Mouse (Mus musculus) heart, embryonic 12.5 days (tissue): Measurements from ENCODE around the gene Exoc3l. TPM values are rescaled to one million over a fixed set of nuclear protein-coding genes. Genes with fewer than 3 reads are reported as not detected.

Experiments used
- ATAC-seq: fragments of 200-750 bp; cut with Nextera tagmentation; 2 replicates; pipeline ENCODE4 v1.8.0; 2017; ENCODE audit warnings: moderate TSS enrichment, moderate library complexity; ENCODE audit not compliant: insufficient number of reproducible peaks, low FRiP score
- H3K27ac ChIP-seq: fragments of 300-500 bp; sonication (generic); 2 replicates; pipeline ENCODE4 v1.5.1; 2016; ENCODE audit warnings: mild to moderate bottlenecking, moderate library complexity; ENCODE audit not compliant: poor library complexity, severe bottlenecking
- H3K27me3 ChIP-seq: fragments of 300-500 bp; sonication (generic); replicated peaks from 2 replicates; pipeline ENCODE4 v1.6.1; 2016; ENCODE audit warnings: mild to moderate bottlenecking, moderate library complexity
- H3K36me3 ChIP-seq: fragments of 300-500 bp; sonication (generic); 2 replicates; pipeline ENCODE4 v1.6.1; 2016; ENCODE audit warnings: mild to moderate bottlenecking, moderate library complexity
- H3K4me1 ChIP-seq: fragments of 300-500 bp; sonication (generic); replicated peaks from 2 replicates; pipeline ENCODE4 v1.6.1; 2016; ENCODE audit warnings: mild to moderate bottlenecking
- H3K4me2 ChIP-seq: fragments of 300-500 bp; sonication (generic); 2 replicates; pipeline ENCODE4 v1.6.1; 2016; ENCODE audit warnings: mild to moderate bottlenecking, moderate library complexity
- H3K4me3 ChIP-seq: fragments of 300-500 bp; sonication (generic); 2 replicates; pipeline ENCODE4 v1.5.1; 2016; ENCODE audit warnings: mild to moderate bottlenecking
- H3K9ac ChIP-seq: fragments of 300-500 bp; sonication (generic); 2 replicates; pipeline ENCODE4 v1.6.1; 2016; ENCODE audit warnings: mild to moderate bottlenecking, moderate library complexity
- H3K9me3 ChIP-seq: fragments of 300-500 bp; sonication (generic); replicated peaks from 2 replicates; pipeline ENCODE4 v1.6.1; 2016; ENCODE audit warnings: mild to moderate bottlenecking, moderate library complexity
- WGBS: fragments of 180-500 bp; shearing (Covaris S2); methylation state at CpG from one replicate; pipeline ENCODE4 v1.1.7; 2016; 5-methylcytosine and 5-hydroxymethylcytosine counted together
- polyA plus RNA-seq: library from polyadenylated mRNA; unstranded; fragments of >200 nt; fragmentation: Nextera tagmentation; extraction: Ambion mirVana; gene quantifications from 2 replicates; pipeline ENCODE4 v1.2.1, GENCODE M21; 2016

Exoc3l gene
- polyA plus RNA-seq: 16.1 and 19.5 TPM in 2 replicates

DNA sequence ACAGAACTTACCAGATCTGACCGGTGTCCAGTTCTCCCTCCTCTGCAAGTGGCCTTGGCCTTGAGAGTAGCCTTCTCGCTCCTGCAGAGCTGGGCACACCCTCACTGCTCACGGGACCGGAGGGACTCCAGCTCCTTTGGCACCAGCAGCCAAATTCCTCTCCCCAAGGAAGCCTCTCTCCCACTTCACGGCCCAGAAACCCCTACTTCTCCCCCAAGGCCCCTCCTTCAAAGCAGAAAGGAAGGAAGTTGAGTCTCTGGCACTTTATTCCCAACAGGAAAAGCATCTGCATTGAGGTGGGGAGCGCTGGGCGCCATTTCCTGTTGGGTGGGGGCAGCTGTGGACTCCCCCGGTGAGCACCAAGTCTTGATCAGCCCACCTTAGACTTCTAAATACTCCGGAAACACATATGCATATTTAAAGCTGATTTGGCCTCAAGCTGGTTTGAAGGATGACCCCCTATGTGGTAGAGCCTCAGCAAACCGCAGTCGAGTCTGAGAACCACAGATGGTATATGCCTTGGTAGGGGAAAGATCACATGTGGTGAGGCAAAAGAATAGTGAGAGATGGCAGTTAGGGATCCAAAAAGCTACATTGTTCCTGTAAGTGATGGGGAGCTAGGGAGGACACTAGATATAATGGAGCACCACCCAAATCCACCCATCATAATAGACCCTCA, at the start of gene Exoc3l:
Gene Exoc3l (minus strand): TSS at position 207 of the 679 bp plus-strand sequence.
- Histone ChIP-seq H3K9ac (peak within 1 kb of the TSS; percentile 58; the same call in 1 of the 2 replicates), H3K4me1 (peaks cover 31% of the 10 kb centered on the region), H3K4me3 (peak within 1 kb of the TSS; percentile 87), H3K27me3 (peaks cover 18% of the 10 kb centered on the region), H3K9me3 (no peaks in the 10 kb centered on the region), H3K36me3 (peaks cover 24% of the 10 kb centered on the region), H3K4me2 (peak within 1 kb of the TSS; percentile 84), H3K27ac (peak within 1 kb of the TSS; percentile 48)
- WGBS: 36% methylated on average over 11 of the region's 11 CpGs
- ATAC-seq: no peak

- ATAC-seq: no peak
- Histone ChIP-seq H3K9ac (peak overlapping the region; percentile 88; the same call in 1 of the 2 replicates), H3K27ac (peak overlapping the region; percentile 54), H3K36me3 (no peaks in the 10 kb centered on the region), H3K27me3 (no peaks in the 10 kb centered on the region), H3K9me3 (no peaks in the 10 kb centered on the region), H3K4me1 (peaks cover 64% of the 10 kb centered on the region), H3K4me2 (peak overlapping the region; percentile 99), H3K4me3 (peak overlapping the region; percentile 78)
- WGBS: 41% methylated on average over 7 of the region's 7 CpGs
These were observed 49.4 kb upstream of the Exoc3l start for GRCm38 (mm10) chr8:105345061-105345975.

- ATAC-seq: no peak
- Histone ChIP-seq H3K27ac (no peak overlapping the region), H3K4me1 (peaks cover 67% of the 10 kb centered on the region), H3K4me2 (peak overlapping the region; percentile 4; the same call in 1 of the 2 replicates), H3K36me3 (no peaks in the 10 kb centered on the region), H3K4me3 (no peak overlapping the region), H3K9me3 (no peaks in the 10 kb centered on the region), H3K27me3 (no peaks in the 10 kb centered on the region), H3K9ac (no peak overlapping the region)
- 54% methylated on average over 8 of the region's 8 CpGs for WGBS
These were observed 48.1 kb upstream of the Exoc3l start for GRCm38 (mm10) chr8:105343791-105344574.

GRCm38 (mm10) chr8:105342768-105343167, 46.9 kb upstream of the Exoc3l start:
- H3K4me1 ChIP-seq: peaks cover 76% of the 10 kb centered on the region
- no peak overlapping the region for H3K9ac ChIP-seq
- H3K9me3 ChIP-seq: no peaks in the 10 kb centered on the region
- H3K4me2 ChIP-seq: no peak overlapping the region
- 62% methylated on average over 4 of the region's 4 CpGs for WGBS
- ATAC-seq: no peak
- no peak overlapping the region for H3K27ac ChIP-seq
- H3K4me3 ChIP-seq: no peak overlapping the region
- no peaks in the 10 kb centered on the region for H3K27me3 ChIP-seq
- H3K36me3 ChIP-seq: peaks cover 7% of the 10 kb centered on the region

DNA sequence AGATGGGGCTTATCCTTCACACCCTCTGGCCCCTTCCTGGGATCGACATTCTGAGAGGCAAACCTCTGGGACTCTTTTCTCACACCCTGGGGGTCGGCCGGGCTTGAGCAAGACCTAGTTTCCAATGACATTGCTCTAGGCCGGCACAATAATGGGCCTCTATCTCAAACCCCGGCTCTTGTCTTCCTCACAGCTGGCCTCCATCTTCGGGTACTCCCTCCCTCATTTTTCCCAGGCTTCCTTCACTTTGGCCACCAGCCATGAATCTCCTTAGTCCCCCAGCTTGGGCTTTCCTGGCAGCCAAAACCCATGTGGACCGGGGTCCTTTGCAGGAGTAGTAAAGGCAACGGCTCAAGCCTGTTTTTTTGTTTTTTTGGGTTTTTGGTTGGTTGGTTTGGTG, 45.5 kb upstream of the Exoc3l start:
- ATAC-seq: no peak

DNA sequence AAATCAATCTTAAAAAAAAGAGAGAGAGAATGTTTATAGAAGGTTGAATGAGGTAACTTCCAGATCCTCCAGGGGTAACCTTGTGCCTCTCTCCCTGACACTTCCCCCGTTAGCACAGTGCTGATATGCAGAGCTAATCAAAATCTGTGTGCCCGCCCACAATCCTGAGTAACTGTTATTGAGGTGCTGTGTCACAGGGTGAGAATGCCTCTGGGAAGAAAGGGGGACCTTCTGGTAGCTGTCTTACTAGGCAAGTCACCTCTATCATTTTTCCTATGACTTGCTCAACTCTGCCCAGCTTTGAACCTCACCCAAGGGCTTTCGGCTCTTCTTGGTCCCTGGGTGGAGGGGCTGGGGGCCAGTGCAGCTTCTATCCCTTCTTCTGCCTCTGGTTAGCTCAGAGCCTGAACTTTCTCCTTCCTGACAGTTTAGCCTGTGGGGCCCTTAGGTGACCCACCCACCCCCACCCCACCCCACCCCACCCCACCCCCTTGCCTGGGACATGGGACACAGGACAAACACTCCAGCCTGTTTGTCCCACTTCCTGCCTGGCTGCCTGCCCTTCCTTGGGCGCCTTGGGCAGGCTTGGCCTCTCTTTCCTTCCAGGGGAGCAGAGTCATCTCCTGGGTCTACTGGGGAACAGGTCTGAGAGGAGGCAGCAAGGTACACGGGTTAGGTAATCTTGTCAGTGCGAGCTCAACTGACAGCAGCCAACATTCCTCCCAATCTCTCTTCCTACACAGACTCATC, 44.2 kb upstream of the Exoc3l start:
- Histone ChIP-seq H3K4me1 (peaks cover 57% of the 10 kb centered on the region), H3K27ac (peak overlapping the region; percentile 74), H3K4me3 (no peak overlapping the region), H3K9me3 (no peaks in the 10 kb centered on the region), H3K4me2 (0 out of 2 replicates have a peak overlapping the region, but pooled peaks have one; percentile 5), H3K36me3 (peaks cover 34% of the 10 kb centered on the region), H3K9ac (no peak overlapping the region), H3K27me3 (no peaks in the 10 kb centered on the region)
- WGBS: 53% methylated on average over 6 of the region's 6 CpGs
- ATAC-seq: no peak; the same call in 1 of the 2 replicates

More for the DNA sequence above, 45.5 kb upstream of the Exoc3l start:
- Histone ChIP-seq H3K9me3 (no peaks in the 10 kb centered on the region), H3K4me2 (peak overlapping the region; percentile 11; the same call in 1 of the 2 replicates), H3K4me1 (peaks cover 71% of the 10 kb centered on the region), H3K4me3 (no peak overlapping the region), H3K27ac (peak overlapping the region; percentile 74), H3K9ac (no peak overlapping the region; the same call in 1 of the 2 replicates), H3K36me3 (peaks cover 21% of the 10 kb centered on the region), H3K27me3 (no peaks in the 10 kb centered on the region)
- WGBS: 27% methylated on average over 8 of the region's 8 CpGs

DNA sequence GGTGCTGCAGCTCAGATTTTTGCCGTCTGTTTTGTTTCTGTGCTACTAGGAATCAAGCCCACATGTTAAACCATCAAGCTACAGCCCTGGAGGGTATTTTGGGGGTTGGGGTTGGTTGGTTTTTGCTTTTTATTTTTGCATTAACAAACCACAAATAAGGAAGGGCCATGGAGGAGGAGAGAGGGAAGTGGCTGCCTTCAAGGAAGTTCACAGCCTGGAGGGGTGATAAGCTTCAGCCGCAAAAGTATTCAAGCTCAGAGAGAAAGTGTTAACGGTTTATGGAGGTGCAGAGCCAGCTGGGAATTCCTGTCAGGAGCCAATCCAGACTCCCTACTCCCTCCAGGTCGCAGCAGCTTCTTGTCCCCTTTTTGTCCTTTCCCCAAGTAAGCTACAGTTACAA, 43.1 kb upstream of the Exoc3l start:
- peak overlapping the region; percentile 74 for H3K27ac ChIP-seq
- H3K4me3 ChIP-seq: no peak overlapping the region
- peaks cover 47% of the 10 kb centered on the region for H3K4me1 ChIP-seq
- H3K9ac ChIP-seq: peak overlapping the region; percentile 32
- H3K9me3 ChIP-seq: no peaks in the 10 kb centered on the region
- peaks cover 45% of the 10 kb centered on the region for H3K36me3 ChIP-seq
- peak overlapping the region; percentile 5; the same call in 1 of the 2 replicates for H3K4me2 ChIP-seq
- WGBS: 15% methylated on average over 4 of the region's 4 CpGs
- no peaks in the 10 kb centered on the region for H3K27me3 ChIP-seq
- no peak for ATAC-seq

- WGBS: 64% methylated on average over 32 of the region's 32 CpGs
These were observed 40.7 kb upstream of the Exoc3l start for GRCm38 (mm10) chr8:105336373-105337130.

GRCm38 (mm10) chr8:105332523-105332922, 36.6 kb upstream of the Exoc3l start:
- Histone ChIP-seq H3K4me2 (no peak overlapping the region), H3K9ac (no peak overlapping the region), H3K4me3 (no peak overlapping the region), H3K36me3 (peaks cover 96% of the 10 kb centered on the region), H3K27ac (no peak overlapping the region), H3K9me3 (no peaks in the 10 kb centered on the region), H3K27me3 (no peaks in the 10 kb centered on the region), H3K4me1 (peaks cover 8% of the 10 kb centered on the region)
- ATAC-seq: no peak
- WGBS: 49% methylated on average over 2 of the region's 2 CpGs

More at GRCm38 (mm10) chr8:105336373-105337130, 40.7 kb upstream of the Exoc3l start:
- ATAC-seq: no peak
- H3K9ac ChIP-seq: no peak overlapping the region
- peaks cover 41% of the 10 kb centered on the region for H3K4me1 ChIP-seq
- peaks cover 68% of the 10 kb centered on the region for H3K36me3 ChIP-seq
- H3K27me3 ChIP-seq: no peaks in the 10 kb centered on the region
- H3K4me2 ChIP-seq: no peak overlapping the region
- H3K9me3 ChIP-seq: no peaks in the 10 kb centered on the region
- H3K27ac ChIP-seq: no peak overlapping the region
- no peak overlapping the region for H3K4me3 ChIP-seq
